Mouse (Mus musculus) common myeloid progenitor, adult 5-6 weeks (primary cell): Measurements from ENCODE around the gene Plxdc1. TPM values are rescaled to one million over a fixed set of nuclear protein-coding genes. Genes with fewer than 3 reads are reported as not detected.
A peak's percentile ranks its signal among the peaks of the same experiment; 100 is the strongest.

ENCODE experiments used
- ATAC-seq: replicated peaks from 2 replicates; pipeline ENCODE4 v1.8.0; 2016; ENCODE audit warnings: low read depth, mild to moderate bottlenecking, moderate TSS enrichment, inconsistent platforms; ENCODE audit not compliant: poor library complexity, severe bottlenecking
- total RNA-seq: library from RNA; stranded (forward); fragments of 200-1000, 187-1606 nt; gene quantifications from 2 replicates; pipeline ENCODE4 v1.2.3, GENCODE M21; 2017

The Plxdc1 gene
- total RNA-seq, 1 experiment from 2014 or later: 3.3 TPM

DNA sequence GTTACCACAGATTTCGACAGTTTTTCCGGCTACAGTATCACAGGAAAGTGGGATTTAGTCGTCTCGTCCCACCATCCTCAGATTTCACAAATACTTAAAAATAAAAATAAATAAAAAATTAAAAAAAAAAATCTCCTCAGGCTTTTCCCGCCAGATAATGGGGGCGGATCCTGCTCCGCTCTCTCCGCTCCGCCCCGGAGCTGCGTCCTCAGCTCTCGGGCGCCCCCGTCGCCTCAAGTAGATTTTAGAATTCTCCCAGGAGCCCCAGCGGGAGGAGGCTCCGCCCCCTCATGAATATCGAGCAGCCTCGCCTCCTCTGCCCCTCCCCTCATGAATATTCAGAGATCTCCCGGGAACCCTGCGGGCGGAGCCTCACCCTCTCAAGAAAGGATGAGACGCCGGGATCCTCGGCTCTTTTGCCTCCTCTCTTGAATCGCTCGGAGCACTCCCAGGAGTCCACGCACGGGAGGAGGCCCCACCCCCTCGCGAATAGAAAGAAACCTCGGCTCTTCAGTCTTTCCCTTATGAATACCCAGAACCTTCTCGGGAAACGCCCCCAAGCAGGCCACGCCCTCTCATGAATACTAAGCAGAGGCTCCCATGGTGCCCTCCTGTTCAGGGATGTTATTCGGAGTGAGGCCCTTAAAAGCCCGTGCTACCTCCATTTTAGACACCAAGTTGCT, 102.2 kb downstream of the Plxdc1 start, which contains the start of gene Fbxo47:
Gene Fbxo47, minus strand, starts transcription at position 237 of the 683 bp plus-strand sequence.
- peak; percentile 96 for ATAC-seq

GRCm38 (mm10) chr11:97883542-97883917, 102.7 kb downstream of the Plxdc1 start:
- peak; percentile 57 for ATAC-seq

DNA sequence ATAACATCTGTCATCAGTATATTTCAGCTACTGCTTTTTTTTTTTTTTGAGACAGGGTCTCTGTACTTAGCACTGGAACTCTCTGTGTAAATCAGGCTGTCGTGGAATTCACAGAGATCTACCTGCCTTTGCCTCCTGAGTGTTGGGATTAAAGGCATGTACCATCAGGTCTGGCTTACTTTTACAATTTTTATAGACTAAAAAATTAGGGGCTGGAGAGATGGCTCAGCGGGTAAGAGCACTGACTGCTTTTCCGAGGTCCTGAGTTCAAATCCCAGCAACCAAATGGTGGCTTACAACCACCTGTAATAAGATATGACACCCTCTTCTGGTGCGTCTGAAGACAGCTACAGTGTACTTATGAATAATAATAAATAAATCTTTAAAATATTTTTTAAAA, 105.9 kb downstream of the Plxdc1 start:
- no peak for ATAC-seq

DNA sequence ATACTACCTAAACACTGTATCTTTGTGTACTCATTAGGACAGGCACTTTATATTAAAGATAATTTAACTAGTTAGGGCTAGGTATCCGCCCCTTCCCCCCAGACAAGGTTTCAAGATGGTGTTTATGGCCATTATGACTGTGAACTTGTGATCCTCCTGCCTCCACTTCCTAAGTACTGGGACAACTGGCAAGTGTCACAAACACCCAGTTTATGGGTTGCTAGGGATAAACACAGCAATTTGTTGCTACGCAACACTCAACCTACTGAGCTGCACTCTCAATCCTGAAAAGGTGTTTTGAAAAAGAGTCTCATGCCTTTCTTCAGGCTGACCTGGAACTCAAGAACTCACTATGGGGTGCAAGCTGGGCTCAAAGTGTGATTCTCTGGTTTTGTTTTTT, 108.9 kb downstream of the Plxdc1 start:
- ATAC-seq: no peak

- no peak for ATAC-seq
Observed at GRCm38 (mm10) chr11:97874396-97874795, 111.8 kb downstream of the Plxdc1 start.

Other genes starting within 250 kb of the Plxdc1 start
- gene Pip4k2b, start 241.7 kb downstream of the Plxdc1 start, total RNA-seq: 38.5 and 55.8 TPM in 2 replicates
- 14.5 and 21.8 TPM in 2 replicates for gene Cwc25, start 219.9 kb downstream of the Plxdc1 start, total RNA-seq
- not detected in 2 replicates for gene 1700001P01Rik, start 210.5 kb downstream of the Plxdc1 start, total RNA-seq
- gene Rpl23, start 204.0 kb downstream of the Plxdc1 start, total RNA-seq: 2,081 and 2,105 TPM in 2 replicates
- 79.1 and 126 TPM in 2 replicates for gene Lasp1, start 187.4 kb downstream of the Plxdc1 start, total RNA-seq
- gene B230217C12Rik, start 145.7 kb downstream of the Plxdc1 start, total RNA-seq: 0.69 and 1.7 TPM in 2 replicates
- 0.09 and 1.1 TPM in 2 replicates for gene Fbxo47, start 102.3 kb downstream of the Plxdc1 start, total RNA-seq
- gene Arl5c, start 9.7 kb upstream of the Plxdc1 start, total RNA-seq: 1.2 and 2.2 TPM in 2 replicates
- not detected in 2 replicates for gene Cacnb1, start 36.6 kb upstream of the Plxdc1 start, total RNA-seq
- 1,577 and 1,620 TPM in 2 replicates for gene Rpl19, start 40.3 kb upstream of the Plxdc1 start, total RNA-seq
- gene Stac2, start 67.0 kb upstream of the Plxdc1 start, total RNA-seq: not detected in 2 replicates
- 13.2 and 14.1 TPM in 2 replicates for gene Fbxl20, start 164.0 kb upstream of the Plxdc1 start, total RNA-seq
- gene Med1, start 206.8 kb upstream of the Plxdc1 start, total RNA-seq: 53.2 and 58.4 TPM in 2 replicates
- 59.3 and 67.3 TPM in 2 replicates for gene Cdk12, start 216.6 kb upstream of the Plxdc1 start, total RNA-seq